Mouse (Mus musculus) lung, adult 2 months (tissue): ENCODE measurements around the gene Ift122.

Source experiments
- CTCF ChIP-seq: fragments of 200-500 bp; IDR thresholded peaks from 2 replicates; pipeline ENCODE4 v1.5.1; 2011; ENCODE audit warnings: mild to moderate bottlenecking, low read length, control low read depth; ENCODE audit not compliant: insufficient read depth
- POLR2A ChIP-seq: fragments of 200-500 bp; IDR thresholded peaks from 2 replicates; pipeline ENCODE4 v1.6.1; 2011; ENCODE audit warnings: low read depth, mild to moderate bottlenecking, control low read depth, low read length, borderline replicate concordance; ENCODE audit errors: extremely low read depth

DNA sequence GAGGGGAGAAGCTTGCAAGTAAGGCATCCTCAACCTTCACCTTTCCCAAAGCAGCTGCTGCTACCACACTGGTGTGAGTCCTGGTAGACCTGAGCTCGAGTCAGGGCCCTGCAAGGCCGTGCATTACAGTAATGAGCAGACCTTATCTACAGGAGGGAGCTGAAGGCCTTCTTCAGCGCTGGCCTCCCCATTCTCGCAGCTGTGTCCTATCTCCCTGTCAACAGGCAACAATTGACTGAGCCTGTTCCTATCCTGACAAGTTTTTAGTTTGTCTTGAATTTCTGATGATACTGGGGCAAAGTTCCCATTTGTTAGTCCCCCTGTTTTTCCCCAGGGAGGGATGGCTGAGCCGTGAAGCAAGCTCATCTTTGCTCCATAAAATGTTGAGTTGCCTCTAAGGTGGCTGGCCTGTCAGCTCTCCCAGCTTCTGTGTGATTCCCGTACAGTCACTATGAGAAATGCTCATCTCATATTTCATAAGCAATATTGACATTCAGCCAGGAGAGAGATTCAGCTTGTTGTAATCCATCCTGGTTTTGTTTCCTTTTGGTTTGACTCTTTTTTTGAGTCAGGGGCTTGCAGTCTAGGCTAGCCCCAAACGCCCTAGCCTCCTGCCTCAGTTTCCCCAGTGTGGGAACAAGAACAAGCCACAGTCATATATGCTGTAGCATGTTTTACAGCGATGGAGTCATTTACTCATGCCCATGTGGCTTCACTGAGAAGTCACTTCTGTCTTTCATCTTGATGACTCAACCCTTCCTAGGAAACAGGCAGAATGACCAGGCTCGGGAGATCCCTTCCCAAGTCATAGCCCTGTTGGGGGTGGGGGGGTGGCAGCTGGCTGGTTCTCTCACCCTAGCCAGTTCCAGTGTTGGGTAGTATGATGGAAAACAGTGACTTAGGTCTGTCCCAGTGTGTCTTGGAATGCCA lies 90.5 kb downstream of the Ift122 start:
- TF ChIP-seq POLR2A (no peak), CTCF (no peak)
